Mouse (Mus musculus) kidney, embryonic 15.5 days (tissue): Measurements from ENCODE around the gene Acvr1. TPM values are rescaled to one million over a fixed set of nuclear protein-coding genes. Genes with fewer than 3 reads are reported as not detected.

ENCODE experiments used
- ATAC-seq: fragments of 200-750 bp; cut with Nextera tagmentation; replicated peaks from 2 replicates; pipeline ENCODE4 v1.8.0; 2017; ENCODE audit warnings: moderate TSS enrichment; ENCODE audit not compliant: low FRiP score
- H3K27ac ChIP-seq: fragments of 300-500 bp; sonication (generic); 2 replicates; pipeline ENCODE4 v1.5.1; 2015; ENCODE audit warnings: mild to moderate bottlenecking, inconsistent platforms
- H3K27me3 ChIP-seq: fragments of 300-500 bp; sonication (generic); 2 replicates; pipeline ENCODE4 v1.6.1; 2015; ENCODE audit warnings: inconsistent platforms
- H3K36me3 ChIP-seq: fragments of 300-500 bp; sonication (generic); 2 replicates; pipeline ENCODE4 v1.6.1; 2015; ENCODE audit warnings: inconsistent platforms
- H3K4me1 ChIP-seq: fragments of 300-500 bp; sonication (generic); 2 replicates; pipeline ENCODE4 v1.6.1; 2015; ENCODE audit warnings: inconsistent platforms
- H3K4me2 ChIP-seq: fragments of 300-500 bp; sonication (generic); 2 replicates; pipeline ENCODE4 v1.6.1; 2015; ENCODE audit warnings: moderate library complexity, mild to moderate bottlenecking, inconsistent platforms
- H3K4me3 ChIP-seq: fragments of 300-500 bp; sonication (generic); replicated peaks from 2 replicates; pipeline ENCODE4 v1.5.1; 2015; ENCODE audit warnings: mild to moderate bottlenecking, inconsistent platforms
- H3K9ac ChIP-seq: fragments of 300-500 bp; sonication (generic); 2 replicates; pipeline ENCODE4 v1.6.1; 2015; ENCODE audit warnings: mild to moderate bottlenecking, inconsistent platforms
- H3K9me3 ChIP-seq: fragments of 300-500 bp; sonication (generic); replicated peaks from 2 replicates; pipeline ENCODE4 v1.6.1; 2016; ENCODE audit warnings: inconsistent platforms
- WGBS: fragments of 180-500 bp; shearing (Covaris S2); methylation state at CpG from one replicate; pipeline ENCODE4 v1.1.7; 2015; ENCODE audit warnings: mixed read lengths; 5-methylcytosine and 5-hydroxymethylcytosine counted together
- polyA plus RNA-seq: library from polyadenylated mRNA; unstranded; fragments of >200 nt; fragmentation: Nextera tagmentation; extraction: Ambion mirVana; gene quantifications from 2 replicates; pipeline ENCODE4 v1.2.1, GENCODE M21; 2015

Gene Acvr1
- polyA plus RNA-seq, 1 experiment from 2014 or later = 5.7 TPM

GRCm38 (mm10) chr2:58513212-58513611 is 53.7 kb downstream of the Acvr1 start:
- Histone ChIP-seq H3K27ac (no peak overlapping the region), H3K36me3 (0 out of 2 replicates have a peak, but pooled peaks cover 3% of the 10 kb centered on the region), H3K27me3 (no peaks in the 10 kb centered on the region), H3K9me3 (no peaks in the 10 kb centered on the region), H3K4me1 (peaks cover 39% of the 10 kb centered on the region), H3K9ac (no peak overlapping the region), H3K4me2 (no peak overlapping the region), H3K4me3 (no peak overlapping the region)
- ATAC-seq = no peak
- WGBS = 65% methylated on average over 3 of the region's 3 CpGs

GRCm38 (mm10) chr2:58510192-58510591 is 56.8 kb downstream of the Acvr1 start:
- Histone ChIP-seq H3K9ac (no peak overlapping the region), H3K36me3 (0 out of 2 replicates have a peak, but pooled peaks cover 3% of the 10 kb centered on the region), H3K4me3 (no peak overlapping the region), H3K4me2 (no peak overlapping the region), H3K9me3 (no peaks in the 10 kb centered on the region), H3K4me1 (peaks cover 21% of the 10 kb centered on the region; the same call in 1 of the 2 replicates), H3K27me3 (no peaks in the 10 kb centered on the region), H3K27ac (no peak overlapping the region)
- no peak for ATAC-seq
- WGBS = 57% methylated on average over 8 of the region's 8 CpGs

GRCm38 (mm10) chr2:58505306-58506090 is 61.5 kb downstream of the Acvr1 start:
- no peak overlapping the region for H3K4me2 ChIP-seq
- H3K9ac ChIP-seq = no peak overlapping the region
- no peaks in the 10 kb centered on the region for H3K36me3 ChIP-seq
- H3K4me3 ChIP-seq = no peak overlapping the region
- peaks cover 10% of the 10 kb centered on the region; the same call in 1 of the 2 replicates for H3K4me1 ChIP-seq
- 82% methylated on average over 9 of the region's 9 CpGs for WGBS
- no peaks in the 10 kb centered on the region for H3K27me3 ChIP-seq
- no peak for ATAC-seq
- H3K9me3 ChIP-seq = no peaks in the 10 kb centered on the region
- H3K27ac ChIP-seq = no peak overlapping the region

GRCm38 (mm10) chr2:58496647-58497410 is 70.1 kb downstream of the Acvr1 start:
- Histone ChIP-seq H3K27ac (no peak overlapping the region), H3K36me3 (0 out of 2 replicates have a peak, but pooled peaks cover 5% of the 10 kb centered on the region), H3K4me1 (0 out of 2 replicates have a peak, but pooled peaks cover 6% of the 10 kb centered on the region), H3K27me3 (no peaks in the 10 kb centered on the region), H3K9ac (no peak overlapping the region), H3K4me2 (no peak overlapping the region), H3K4me3 (no peak overlapping the region), H3K9me3 (no peaks in the 10 kb centered on the region)
- 58% methylated on average over 8 of the region's 8 CpGs for WGBS
- ATAC-seq = no peak

DNA sequence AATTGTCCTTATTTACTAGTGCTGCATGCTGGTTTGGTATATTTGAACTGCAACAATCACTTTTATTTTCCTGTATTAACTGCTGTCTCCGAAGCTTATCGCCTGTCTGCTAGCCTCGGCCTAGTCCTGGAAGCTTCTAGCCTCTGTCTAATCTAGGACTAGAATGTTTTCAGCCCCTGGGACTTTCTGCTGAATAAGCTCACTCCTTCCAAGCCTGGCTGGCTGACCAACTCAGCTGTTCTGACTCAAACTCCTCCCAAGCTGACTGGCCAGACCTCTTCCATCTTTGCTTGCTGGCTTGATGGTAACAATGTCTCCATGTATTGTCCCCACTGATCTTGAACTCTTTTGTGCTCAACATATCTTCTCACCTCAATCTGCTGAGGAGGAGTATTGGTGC is 71.7 kb downstream of the Acvr1 start:
- Histone ChIP-seq H3K4me2 (no peak overlapping the region), H3K4me3 (no peak overlapping the region), H3K9me3 (no peaks in the 10 kb centered on the region), H3K27me3 (no peaks in the 10 kb centered on the region), H3K9ac (no peak overlapping the region), H3K4me1 (0 out of 2 replicates have a peak, but pooled peaks cover 6% of the 10 kb centered on the region), H3K27ac (no peak overlapping the region), H3K36me3 (0 out of 2 replicates have a peak, but pooled peaks cover 5% of the 10 kb centered on the region)
- no peak for ATAC-seq
- 90% methylated on average over 3 of the region's 3 CpGs for WGBS

GRCm38 (mm10) chr2:58493685-58494635 is 73.0 kb downstream of the Acvr1 start:
- Histone ChIP-seq H3K36me3 (peaks cover 5% of the 10 kb centered on the region; the same call in 1 of the 2 replicates), H3K4me1 (0 out of 2 replicates have a peak, but pooled peaks cover 6% of the 10 kb centered on the region), H3K9ac (no peak overlapping the region), H3K4me3 (no peak overlapping the region), H3K27ac (no peak overlapping the region), H3K9me3 (no peaks in the 10 kb centered on the region), H3K27me3 (no peaks in the 10 kb centered on the region), H3K4me2 (no peak overlapping the region)
- ATAC-seq = no peak
- 88% methylated on average over 18 of the region's 18 CpGs for WGBS

GRCm38 (mm10) chr2:58489275-58489674 is 77.7 kb downstream of the Acvr1 start:
- Histone ChIP-seq H3K4me2 (no peak overlapping the region), H3K9me3 (no peaks in the 10 kb centered on the region), H3K36me3 (no peaks in the 10 kb centered on the region; the same call in 1 of the 2 replicates), H3K4me1 (peaks cover 22% of the 10 kb centered on the region), H3K9ac (no peak overlapping the region), H3K4me3 (no peak overlapping the region), H3K27ac (no peak overlapping the region), H3K27me3 (no peaks in the 10 kb centered on the region)
- no peak for ATAC-seq
- 90% methylated on average over 9 of the region's 9 CpGs for WGBS

GRCm38 (mm10) chr2:58488404-58488803 is 78.6 kb downstream of the Acvr1 start:
- no peaks in the 10 kb centered on the region; the same call in 1 of the 2 replicates for H3K36me3 ChIP-seq
- no peaks in the 10 kb centered on the region for H3K9me3 ChIP-seq
- H3K4me3 ChIP-seq = no peak overlapping the region
- no peaks in the 10 kb centered on the region for H3K27me3 ChIP-seq
- no peak overlapping the region for H3K9ac ChIP-seq
- H3K4me2 ChIP-seq = no peak overlapping the region
- ATAC-seq = no peak
- 86% methylated on average over 8 of the region's 8 CpGs for WGBS
- peaks cover 22% of the 10 kb centered on the region for H3K4me1 ChIP-seq
- no peak overlapping the region for H3K27ac ChIP-seq

DNA sequence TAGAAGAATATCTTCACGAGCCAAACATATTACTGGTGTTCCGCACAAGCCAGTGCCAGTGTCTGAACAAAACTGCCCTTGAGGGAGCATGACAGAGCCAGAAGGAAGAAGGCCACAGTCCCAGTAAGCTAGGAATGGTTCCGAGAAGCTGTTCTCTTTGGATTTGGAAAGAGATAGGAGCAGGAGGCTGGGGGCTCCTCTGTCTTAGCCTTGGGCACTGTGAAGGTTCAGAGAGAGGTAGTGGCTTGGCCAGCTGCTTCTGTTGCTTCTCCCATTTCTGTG is 79.7 kb downstream of the Acvr1 start:
- Histone ChIP-seq H3K4me3 (no peak overlapping the region), H3K9ac (no peak overlapping the region), H3K27ac (no peak overlapping the region), H3K9me3 (no peaks in the 10 kb centered on the region), H3K27me3 (no peaks in the 10 kb centered on the region), H3K4me1 (peaks cover 22% of the 10 kb centered on the region), H3K36me3 (no peaks in the 10 kb centered on the region; the same call in 1 of the 2 replicates), H3K4me2 (no peak overlapping the region)
- 72% methylated on average over 3 of the region's 3 CpGs for WGBS
- ATAC-seq = no peak

DNA sequence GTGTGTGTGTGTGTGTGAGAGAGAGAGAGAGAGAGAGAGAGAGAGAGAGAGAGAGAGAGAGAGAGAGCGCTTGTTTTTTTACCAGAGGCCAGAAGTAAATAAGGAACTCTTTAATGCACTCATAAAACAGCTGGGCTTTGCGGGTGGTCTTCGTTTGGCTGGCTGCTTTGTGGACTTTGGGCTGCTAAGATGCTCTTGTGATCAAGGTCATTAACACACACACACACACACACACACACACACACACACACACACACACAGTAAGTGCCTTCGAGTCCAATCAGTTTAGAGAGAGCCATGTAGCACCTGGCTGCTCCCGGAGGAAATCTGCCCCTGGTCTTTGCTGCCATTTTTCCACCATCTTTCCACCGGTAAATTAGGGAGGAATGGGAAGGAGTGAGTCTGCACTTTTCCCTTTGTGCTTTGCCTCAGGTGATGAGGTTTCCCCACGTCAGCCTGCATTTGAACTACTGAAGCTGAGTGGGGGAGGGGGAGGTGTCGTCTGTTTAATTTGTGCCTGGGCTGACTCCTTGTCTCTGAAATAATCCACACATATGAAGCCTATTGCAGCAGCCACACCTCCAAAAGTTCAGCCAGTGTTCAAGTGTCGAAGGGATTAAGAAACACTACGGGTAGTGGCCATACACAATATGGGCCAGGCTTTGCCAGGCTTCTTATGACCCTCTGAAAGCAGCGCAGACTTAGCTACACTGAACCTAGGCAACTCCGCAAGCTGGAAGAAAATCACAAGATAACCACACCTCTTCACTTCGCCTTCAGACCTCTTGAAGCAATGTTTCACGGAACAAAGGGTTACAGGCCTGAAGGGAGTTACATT is 80.3 kb downstream of the Acvr1 start:
- Histone ChIP-seq H3K9me3 (no peaks in the 10 kb centered on the region), H3K36me3 (no peaks in the 10 kb centered on the region; the same call in 1 of the 2 replicates), H3K9ac (no peak overlapping the region), H3K4me1 (peaks cover 24% of the 10 kb centered on the region), H3K4me3 (no peak overlapping the region), H3K4me2 (no peak overlapping the region), H3K27ac (no peak overlapping the region), H3K27me3 (no peaks in the 10 kb centered on the region)
- WGBS = 57% methylated on average over 14 of the region's 14 CpGs
- ATAC-seq = no peak

DNA sequence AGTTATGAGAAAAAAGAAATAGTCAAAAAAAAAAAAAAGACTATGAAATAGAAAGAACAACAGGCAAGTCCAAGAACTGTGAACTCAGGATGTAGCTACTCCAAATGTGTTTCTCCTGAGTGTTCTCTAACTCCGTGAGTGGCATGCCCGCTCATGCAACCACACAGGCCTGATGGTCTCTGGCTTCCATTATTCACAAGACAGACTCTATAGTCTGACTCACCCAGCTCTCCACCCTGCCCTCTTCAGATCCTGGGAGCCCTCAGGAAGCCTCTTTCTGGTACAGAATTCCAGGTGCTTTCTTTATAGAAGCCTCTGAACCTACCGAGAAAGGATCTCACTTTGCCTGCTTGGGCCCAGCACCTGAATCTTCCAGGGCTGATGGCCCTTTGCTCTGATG is 81.3 kb downstream of the Acvr1 start:
- 85% methylated on average over 3 of the region's 3 CpGs for WGBS
- H3K36me3 ChIP-seq = no peaks in the 10 kb centered on the region; the same call in 1 of the 2 replicates
- no peaks in the 10 kb centered on the region for H3K27me3 ChIP-seq
- no peak overlapping the region for H3K27ac ChIP-seq
- H3K4me3 ChIP-seq = no peak overlapping the region
- no peak for ATAC-seq
- H3K4me2 ChIP-seq = no peak overlapping the region
- peaks cover 25% of the 10 kb centered on the region for H3K4me1 ChIP-seq
- H3K9me3 ChIP-seq = no peaks in the 10 kb centered on the region
- no peak overlapping the region for H3K9ac ChIP-seq
